Mouse (Mus musculus): ENCODE measurements around the gene Ift80. TPM values are rescaled to one million over a fixed set of nuclear protein-coding genes. Genes with fewer than 3 reads are reported as not detected.

Gene Ift80
- total RNA-seq, 1 experiment, result 9.9 TPM

- no peak overlapping the region for H3K9ac ChIP-seq (ENCODE audit: insufficient read depth, low read depth, low read length, poor library complexity, severe bottlenecking)
- H3K9me3 ChIP-seq (ENCODE audit: control insufficient read depth, insufficient read depth, low read depth, low read length), result no peaks in the 10 kb centered on the region
- TF ChIP-seq ZC3H11A (IDR thresholded peaks at IDR 0.05; ENCODE audit: borderline replicate concordance, low read depth, low read length) (no peak), HCFC1 (IDR thresholded peaks at IDR 0.05; ENCODE audit: borderline replicate concordance, insufficient read depth, low read length) (no peak)
- DNase-seq (ENCODE audit: low read depth, low spot score), result no peak
- peaks cover 3 to 6% of the 10 kb centered on the region in 2 experiments; a peak in 2 of 4 replicates for H3K4me1 ChIP-seq (ENCODE audit: control insufficient read depth in 2 of 2, insufficient read depth in 2 of 2, low read length in 2 of 2, poor library complexity in 1 of 2)
- no peaks in the 10 kb centered on the region for H3K36me3 ChIP-seq (ENCODE audit: control insufficient read depth, insufficient read depth, low read length, poor library complexity, severe bottlenecking)
- in situ Hi-C loops (cut with MboI; ENCODE audit: low sequenced_read_pairs in 2 of 2, unreplicated experiment in 2 of 2), result no loop called here
- no peak overlapping the region for H3K27ac ChIP-seq (ENCODE audit: insufficient read depth, low read depth, low read length, poor library complexity, severe bottlenecking)
- no peak overlapping the region for H3K4me3 ChIP-seq (ENCODE audit: insufficient read depth in 1 of 2, low read depth in 1 of 2, low read length in 2 of 2, poor library complexity in 1 of 2, severe bottlenecking in 1 of 2)
Observed at GRCm38 (mm10) chr3:68975533-68976490, 28.6 kb downstream of the Ift80 start.

- TF ChIP-seq MAFK (IDR thresholded peaks at IDR 0.05; ENCODE audit: insufficient read depth, low read depth, low read length) (no peak), CHD2 (IDR thresholded peaks at IDR 0.05; ENCODE audit: low read depth, low read length) (no peak), ZC3H11A (IDR thresholded peaks at IDR 0.05; ENCODE audit: borderline replicate concordance, low read depth, low read length) (no peak), ZNF384 (IDR thresholded peaks at IDR 0.05; ENCODE audit: low read depth, low read length) (no peak), HCFC1 (IDR thresholded peaks at IDR 0.05; ENCODE audit: borderline replicate concordance, insufficient read depth, low read length) (no peak)
- no peaks in the 10 kb centered on the region for H3K9me3 ChIP-seq (ENCODE audit: control insufficient read depth, insufficient read depth, low read depth, low read length)
- DNase-seq (ENCODE audit: low read depth, low spot score), result no peak
- no peaks in the 10 kb centered on the region for H3K36me3 ChIP-seq (ENCODE audit: control insufficient read depth, insufficient read depth, low read length, poor library complexity, severe bottlenecking)
- in situ Hi-C loops (cut with MboI; ENCODE audit: low sequenced_read_pairs in 2 of 2, unreplicated experiment in 2 of 2), result no loop called here
- H3K4me3 ChIP-seq (ENCODE audit: insufficient read depth in 1 of 2, low read depth in 1 of 2, low read length in 2 of 2, poor library complexity in 1 of 2, severe bottlenecking in 1 of 2), result no peak overlapping the region
- no peak overlapping the region for H3K9ac ChIP-seq (ENCODE audit: insufficient read depth, low read depth, low read length, poor library complexity, severe bottlenecking)
- H3K4me1 ChIP-seq (ENCODE audit: control insufficient read depth in 2 of 2, insufficient read depth in 2 of 2, low read length in 2 of 2, poor library complexity in 1 of 2), result peaks cover 2 to 6% of the 10 kb centered on the region in 2 experiments; a peak in 2 of 4 replicates
- no peak overlapping the region for H3K27ac ChIP-seq (ENCODE audit: insufficient read depth, low read depth, low read length, poor library complexity, severe bottlenecking)
Observed at GRCm38 (mm10) chr3:68974639-68975532, 29.5 kb downstream of the Ift80 start.

GRCm38 (mm10) chr3:68973574-68973973 is 30.8 kb downstream of the Ift80 start:
- Histone ChIP-seq H3K4me1 (ENCODE audit: control insufficient read depth in 2 of 2, insufficient read depth in 2 of 2, low read length in 2 of 2, poor library complexity in 1 of 2) (peaks cover 2 to 6% of the 10 kb centered on the region in 2 experiments; a peak in 2 of 4 replicates), H3K36me3 (ENCODE audit: control insufficient read depth, insufficient read depth, low read length, poor library complexity, severe bottlenecking) (no peaks in the 10 kb centered on the region), H3K27ac (ENCODE audit: insufficient read depth, low read depth, low read length, poor library complexity, severe bottlenecking) (no peak overlapping the region), H3K9ac (ENCODE audit: insufficient read depth, low read depth, low read length, poor library complexity, severe bottlenecking) (no peak overlapping the region), H3K4me3 (ENCODE audit: insufficient read depth in 1 of 2, low read depth in 1 of 2, low read length in 2 of 2, poor library complexity in 1 of 2, severe bottlenecking in 1 of 2) (no peak overlapping the region), H3K9me3 (ENCODE audit: control insufficient read depth, insufficient read depth, low read depth, low read length) (no peaks in the 10 kb centered on the region)
- in situ Hi-C loops (cut with MboI; ENCODE audit: low sequenced_read_pairs in 2 of 2, unreplicated experiment in 2 of 2), result no loop called here
- DNase-seq (ENCODE audit: low read depth, low spot score), result no peak
- TF ChIP-seq ZC3H11A (IDR thresholded peaks at IDR 0.05; ENCODE audit: borderline replicate concordance, low read depth, low read length), result no peak

- H3K4me3 ChIP-seq (ENCODE audit: insufficient read depth in 1 of 2, low read depth in 1 of 2, low read length in 2 of 2, poor library complexity in 1 of 2, severe bottlenecking in 1 of 2), result no peak overlapping the region
- in situ Hi-C loops (cut with MboI; ENCODE audit: low sequenced_read_pairs in 2 of 2, unreplicated experiment in 2 of 2), result no loop called here
- peaks cover 2% of the 10 kb centered on the region; the same call in 1 of the 2 replicates for H3K36me3 ChIP-seq (ENCODE audit: control insufficient read depth, insufficient read depth, low read length, poor library complexity, severe bottlenecking)
- H3K4me1 ChIP-seq (ENCODE audit: control insufficient read depth in 2 of 2, insufficient read depth in 2 of 2, low read length in 2 of 2, poor library complexity in 1 of 2), result no peaks in the 10 kb centered on the region
- no peak for DNase-seq (ENCODE audit: low read depth, low spot score)
- no peak overlapping the region for H3K27ac ChIP-seq (ENCODE audit: insufficient read depth, low read depth, low read length, poor library complexity, severe bottlenecking)
- H3K9ac ChIP-seq (ENCODE audit: insufficient read depth, low read depth, low read length, poor library complexity, severe bottlenecking), result no peak overlapping the region
- TF ChIP-seq CHD2 (IDR thresholded peaks at IDR 0.05; ENCODE audit: low read depth, low read length) (no peak), HCFC1 (IDR thresholded peaks at IDR 0.05; ENCODE audit: borderline replicate concordance, insufficient read depth, low read length) (no peak)
- no peaks in the 10 kb centered on the region for H3K9me3 ChIP-seq (ENCODE audit: control insufficient read depth, insufficient read depth, low read depth, low read length)
Observed at GRCm38 (mm10) chr3:68969091-68969590, 35.2 kb downstream of the Ift80 start.

All from ES-E14 (cell line).